Mouse (Mus musculus) bone marrow macrophage, adult 2 months (primary cell): ENCODE data around the gene Smyd4.

ENCODE experiments used
- CTCF ChIP-seq: IDR thresholded peaks from 2 replicates; pipeline ENCODE4 v1.5.1; 2012; ENCODE audit warnings: low read depth, mild to moderate bottlenecking, low read length, moderate library complexity
- POLR2A ChIP-seq: IDR thresholded peaks from 2 replicates; pipeline ENCODE4 v1.6.1; 2012; ENCODE audit warnings: mild to moderate bottlenecking, low read depth, low read length, borderline replicate concordance

DNA sequence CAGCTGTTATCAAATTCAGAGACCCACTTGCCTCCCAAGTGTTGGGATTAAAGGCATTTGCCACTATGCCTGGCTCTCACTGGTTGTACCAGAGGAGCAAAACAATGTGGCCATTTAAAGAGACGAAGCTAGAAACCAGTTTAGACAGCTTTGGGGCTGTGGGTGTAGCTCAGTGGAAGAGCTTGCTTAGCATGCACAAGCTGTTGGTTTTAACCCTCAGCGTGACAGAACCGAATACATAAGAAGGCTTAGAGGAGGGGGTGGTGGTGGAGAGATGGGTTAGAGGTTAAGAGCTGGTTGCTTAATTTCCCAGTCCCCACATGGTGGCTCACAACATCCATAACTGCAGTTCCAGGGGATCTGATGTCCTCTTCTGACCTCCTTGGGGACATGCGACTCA, 39.6 kb upstream of the Smyd4 start:
- TF ChIP-seq CTCF = no peak
- TF ChIP-seq POLR2A = no peak
